Mouse (Mus musculus) left cerebral cortex, postnatal 10 days (tissue): ENCODE measurements around the gene Tdrkh. TPM values are rescaled to one million over a fixed set of nuclear protein-coding genes. Genes with fewer than 3 reads are reported as not detected.
A peak's percentile ranks its signal among the peaks of the same experiment; 100 is the strongest.

Source experiments
- DNase-seq, 2 experiments: peaks; one replicate each; pipeline ENCODE4 v3.0.0; 2021 to 2022; ENCODE audit warnings: low spot score in 2 of 2, mixed read lengths in 1 of 2; ENCODE audit errors: extremely low spot score in 1 of 2
- intact Hi-C: fragments of 180-260 bp; cut with DNase I; formaldehyde crosslinking; loops from one replicate; pipeline ENCODE4 v1.15.1; 2025
- total RNA-seq, 2 experiments: library from RNA; stranded (reverse); gene quantifications; 2 replicates each; pipeline ENCODE4 v1.2.3; 2021

The Tdrkh gene
- total RNA-seq, 2 experiments from 2014 or later = 39.0 to 40.0 TPM

GRCm38 (mm10) chr3:94382308-94382707 is 30.8 kb upstream of the Tdrkh start:
- no peak for DNase-seq
- intact Hi-C loops = no loop called here

GRCm38 (mm10) chr3:94383476-94383875 is 29.6 kb upstream of the Tdrkh start:
- no peak for DNase-seq
- intact Hi-C loops = no loop called here

GRCm38 (mm10) chr3:94386671-94387070 is 26.4 kb upstream of the Tdrkh start:
- DNase-seq = no peak
- intact Hi-C loops = no loop called here

GRCm38 (mm10) chr3:94387391-94387790 is 25.7 kb upstream of the Tdrkh start:
- intact Hi-C loops = no loop called here
- DNase-seq = no peak

GRCm38 (mm10) chr3:94388047-94388446 is 25.0 kb upstream of the Tdrkh start:
- intact Hi-C loops = no loop called here
- DNase-seq = no peak

- DNase-seq = no peak
- intact Hi-C loops = no loop called here
Measured at GRCm38 (mm10) chr3:94389420-94389819, 23.7 kb upstream of the Tdrkh start.

GRCm38 (mm10) chr3:94391001-94391400 is 22.1 kb upstream of the Tdrkh start:
- intact Hi-C loops = no loop called here
- DNase-seq = no peak

- DNase-seq = no peak
- intact Hi-C loops = no loop called here
Measured at GRCm38 (mm10) chr3:94392128-94392527, 20.9 kb upstream of the Tdrkh start.

GRCm38 (mm10) chr3:94393049-94393448 is 20.0 kb upstream of the Tdrkh start:
- intact Hi-C loops = no loop called here
- no peak for DNase-seq

- intact Hi-C loops = no loop called here
Measured at GRCm38 (mm10) chr3:94396336-94396735, 16.7 kb upstream of the Tdrkh start.

GRCm38 (mm10) chr3:94396851-94397250 is 16.2 kb upstream of the Tdrkh start:
- no peak for DNase-seq
- intact Hi-C loops = no loop called here

More at GRCm38 (mm10) chr3:94396336-94396735, 16.7 kb upstream of the Tdrkh start:
- DNase-seq = no peak

GRCm38 (mm10) chr3:94398217-94398616 is 14.9 kb upstream of the Tdrkh start, which contains the start of gene Lingo4:
TSS of gene Lingo4 (plus strand) at chr3:94398517.
- intact Hi-C loops = no loop called here
- DNase-seq = no peak

- DNase-seq = peak in 1 of 2 experiments; percentile 25
- intact Hi-C loops = no loop called here
Measured at GRCm38 (mm10) chr3:94398943-94399481, 14.1 kb upstream of the Tdrkh start.

- DNase-seq = no peak
- intact Hi-C loops = no loop called here
Measured at GRCm38 (mm10) chr3:94399663-94400310, 13.3 kb upstream of the Tdrkh start.

- DNase-seq = no peak
- intact Hi-C loops = no loop called here
Measured at GRCm38 (mm10) chr3:94402451-94402850, 10.6 kb upstream of the Tdrkh start.

- intact Hi-C loops = no loop called here
- peak in 1 of 2 experiments; percentile 27 for DNase-seq
Measured at GRCm38 (mm10) chr3:94404366-94405054, 8.6 kb upstream of the Tdrkh start.

GRCm38 (mm10) chr3:94405561-94405960 is 7.5 kb upstream of the Tdrkh start:
- intact Hi-C loops = no loop called here
- no peak for DNase-seq

GRCm38 (mm10) chr3:94412530-94412929 is 543 bp upstream of the Tdrkh start:
- DNase-seq = peak in 1 of 2 experiments; percentile 54
- intact Hi-C loops = loop anchor here (5.0 kb wide), 1 partner anchor 40 kb away; the partner anchor contains the start of gene Rorc

GRCm38 (mm10) chr3:94430980-94431379 is 17.9 kb downstream of the Tdrkh start:
- intact Hi-C loops = no loop called here
- DNase-seq = no peak

- intact Hi-C loops = no loop called here
- no peak for DNase-seq
Measured at GRCm38 (mm10) chr3:94434305-94434704, 21.2 kb downstream of the Tdrkh start.
